In the genomic region with DNA sequence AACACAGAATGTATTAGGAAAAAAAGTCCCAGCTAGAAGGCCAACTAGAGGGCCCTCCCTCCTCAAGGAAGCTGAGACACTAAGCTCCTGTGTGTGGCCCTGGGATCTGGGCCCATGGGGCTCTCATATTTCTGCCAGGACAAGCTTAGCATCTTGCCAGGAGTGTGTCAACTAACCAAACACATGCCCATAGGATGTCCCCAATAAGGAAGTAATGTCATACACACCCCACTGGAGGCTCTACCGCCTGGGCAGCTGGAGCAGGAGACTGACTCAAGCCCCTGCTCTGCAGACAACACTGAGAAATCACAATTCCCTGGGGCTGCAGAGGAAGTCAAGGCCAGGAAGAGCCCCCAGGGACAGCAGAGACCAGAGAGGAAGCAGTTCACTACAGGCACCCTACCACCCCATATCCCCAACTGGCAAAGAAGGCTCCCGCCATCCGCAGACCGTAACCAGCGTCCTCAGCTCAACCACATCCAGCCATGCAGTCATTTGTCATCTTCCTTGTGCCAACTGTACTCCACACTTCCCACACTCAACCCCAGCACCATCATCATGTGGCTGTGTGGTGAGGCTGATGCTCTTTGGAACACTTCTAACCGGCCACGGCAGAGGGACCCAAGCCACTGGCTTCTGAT, we compare ENCODE assay signal across 10 mouse cellular contexts. TPM values are rescaled to one million over a fixed set of nuclear protein-coding genes. Genes with fewer than 3 reads are reported as not detected.
DNase-seq lines count a peak whose midpoint lies in the region; ATAC-seq and TF ChIP-seq lines count a peak whose summit lies in the region.
"Had no signal": no experiment of that assay in that cellular context is flagged by ENCODE, and none has a peak within 500 bp of the region (broad histone marks: within the 10 kb centered on the region; RNA-seq: fewer than 3 reads in every experiment).

No protein-coding gene starts in this region.

- no peak overlapping the region for H3K4me3 ChIP-seq in heart, embryonic 15.5 days
- no peak overlapping the region for H3K4me3 ChIP-seq in heart, embryonic 11.5 days (ENCODE audit: low read depth, low read length)
- peak overlapping the region; percentile 34; the same call in 1 of the 2 replicates for H3K4me3 ChIP-seq in G1E (ENCODE audit: low read depth, low read length)
- no peak overlapping the region for H3K4me3 ChIP-seq in forebrain, postnatal 0 days (ENCODE audit: low read depth, low read length)
- no peak overlapping the region for H3K4me3 ChIP-seq in liver, embryonic 14.5 days (ENCODE audit: insufficient read depth in 1 of 2, low read depth in 2 of 2, low read length in 2 of 2)
- H3K4me3 ChIP-seq: heart, embryonic 13.5 days had no signal

- no peak for DNase-seq in G1E (ENCODE audit: low spot score)
- no peak for DNase-seq in forebrain, postnatal 0 days
- DNase-seq in liver, embryonic 14.5 days (ENCODE audit: low read depth in 3 of 3, low spot score in 3 of 3): no peak
- DNase-seq in thymus, postnatal 14 days: peak; percentile 55
- no peak for DNase-seq in kidney, adult 18-20 months
- no peak for DNase-seq in kidney, postnatal 25 days

- H3K4me2 ChIP-seq in heart, embryonic 15.5 days: no peak overlapping the region
- no peak overlapping the region for H3K4me2 ChIP-seq in heart, embryonic 11.5 days
- H3K4me2 ChIP-seq in forebrain, postnatal 0 days (ENCODE audit: low read depth): peak overlapping the region; percentile 95; the same call in 1 of the 2 replicates
- H3K4me2 ChIP-seq in liver, embryonic 14.5 days (ENCODE audit: low read depth): peak overlapping the region; percentile 81
- H3K4me2 ChIP-seq: heart, embryonic 13.5 days had no signal

- 83% methylated on average over 7 of the region's 7 CpGs for WGBS in heart, embryonic 15.5 days
- WGBS in heart, embryonic 11.5 days (ENCODE audit: insufficient replicate concordance): 88% methylated on average over 7 of the region's 7 CpGs
- 71% methylated on average over 7 of the region's 7 CpGs for WGBS in forebrain, postnatal 0 days
- WGBS in liver, embryonic 14.5 days (ENCODE audit: insufficient replicate concordance): 63% methylated on average over 7 of the region's 7 CpGs

- H3K4me1 ChIP-seq in heart, embryonic 15.5 days (replicated peaks): peaks cover 26% of the 10 kb centered on the region
- H3K4me1 ChIP-seq in heart, embryonic 11.5 days (ENCODE audit: control insufficient read depth, insufficient read depth, low read length): peaks cover 15% of the 10 kb centered on the region
- H3K4me1 ChIP-seq in G1E (ENCODE audit: insufficient read depth, low read depth, low read length): peaks cover 58% of the 10 kb centered on the region
- H3K4me1 ChIP-seq in forebrain, postnatal 0 days (ENCODE audit: insufficient read depth): peaks cover 20% of the 10 kb centered on the region
- peaks cover 7 to 19% of the 10 kb centered on the region in 2 experiments for H3K4me1 ChIP-seq in liver, embryonic 14.5 days (replicated peaks; ENCODE audit: control insufficient read depth in 2 of 2, insufficient read depth in 2 of 2, low read length in 1 of 2)

- ATAC-seq in heart, embryonic 15.5 days (replicated peaks; ENCODE audit: insufficient number of reproducible peaks, insufficient read depth, low FRiP score, low read depth): no peak
- no peak for ATAC-seq in heart, embryonic 11.5 days (replicated peaks; ENCODE audit: insufficient number of reproducible peaks, low FRiP score, low TSS enrichment)
- no peak for ATAC-seq in G1E (ENCODE audit: extremely low read depth, insufficient number of reproducible peaks, low FRiP score, poor library complexity, severe bottlenecking)
- no peak for ATAC-seq in forebrain, postnatal 0 days
- ATAC-seq in liver, embryonic 14.5 days (ENCODE audit: insufficient read depth): no peak
- ATAC-seq: Patski had no signal

- H3K27ac ChIP-seq in heart, embryonic 15.5 days: 0 out of 2 replicates have a peak overlapping the region, but pooled peaks have one; percentile 10
- H3K27ac ChIP-seq in heart, embryonic 11.5 days (ENCODE audit: low read depth, low read length): no peak overlapping the region
- H3K27ac ChIP-seq in forebrain, postnatal 0 days (ENCODE audit: low read depth, low read length): peak overlapping the region; percentile 40; the same call in 1 of the 2 replicates
- H3K27ac ChIP-seq in liver, embryonic 14.5 days: peak overlapping the region; percentile 11; the same call in 1 of the 2 replicates
- H3K27ac ChIP-seq: heart, embryonic 13.5 days had no signal

- no peak for TF ChIP-seq CTCF in G1E (IDR thresholded peaks at IDR 0.05; ENCODE audit: low read depth, low read length)
- no peak for TF ChIP-seq CTCF in forebrain, postnatal 0 days (IDR thresholded peaks at IDR 0.05; ENCODE audit: low read depth)
- no peak for TF ChIP-seq CTCF in liver, embryonic 14.5 days (IDR thresholded peaks at IDR 0.05; ENCODE audit: low read depth)

- H3K9ac ChIP-seq in heart, embryonic 15.5 days: no peak overlapping the region
- H3K9ac ChIP-seq in heart, embryonic 11.5 days (ENCODE audit: low read depth, low read length): no peak overlapping the region
- H3K9ac ChIP-seq in forebrain, postnatal 0 days: no peak overlapping the region
- peak overlapping the region; percentile 4; the same call in 1 of the 2 replicates for H3K9ac ChIP-seq in liver, embryonic 14.5 days (replicated peaks)
- H3K9ac ChIP-seq: heart, embryonic 13.5 days had no signal

- no peaks in the 10 kb centered on the region for H3K36me3 ChIP-seq in heart, embryonic 15.5 days
- no peaks in the 10 kb centered on the region for H3K36me3 ChIP-seq in heart, embryonic 11.5 days (ENCODE audit: control insufficient read depth, insufficient read depth, low read length)
- peaks cover 46% of the 10 kb centered on the region for H3K36me3 ChIP-seq in G1E (replicated peaks)
- H3K36me3 ChIP-seq in forebrain, postnatal 0 days (ENCODE audit: insufficient read depth): no peaks in the 10 kb centered on the region
- H3K36me3 ChIP-seq in liver, embryonic 14.5 days (replicated peaks; ENCODE audit: control insufficient read depth, insufficient read depth, low read depth): no peaks in the 10 kb centered on the region
- H3K36me3 ChIP-seq: heart, embryonic 13.5 days had no signal

- no peaks in the 10 kb centered on the region for H3K27me3 ChIP-seq in heart, embryonic 15.5 days
- H3K27me3 ChIP-seq in heart, embryonic 11.5 days (ENCODE audit: control insufficient read depth, insufficient read depth, low read length): no peaks in the 10 kb centered on the region
- no peaks in the 10 kb centered on the region for H3K27me3 ChIP-seq in G1E (ENCODE audit: insufficient read depth, low read length)
- no peaks in the 10 kb centered on the region for H3K27me3 ChIP-seq in forebrain, postnatal 0 days (ENCODE audit: insufficient read depth, low read length)
- no peaks in the 10 kb centered on the region for H3K27me3 ChIP-seq in liver, embryonic 14.5 days (ENCODE audit: control insufficient read depth, insufficient read depth, low read length)
- H3K27me3 ChIP-seq: Patski had no signal

- no peaks in the 10 kb centered on the region for H3K9me3 ChIP-seq in heart, embryonic 15.5 days (replicated peaks)
- H3K9me3 ChIP-seq in heart, embryonic 11.5 days (replicated peaks; ENCODE audit: control insufficient read depth, low read length): no peaks in the 10 kb centered on the region
- H3K9me3 ChIP-seq in G1E (replicated peaks): no peaks in the 10 kb centered on the region
- H3K9me3 ChIP-seq in forebrain, postnatal 0 days (ENCODE audit: low read length): no peaks in the 10 kb centered on the region
- no peaks in the 10 kb centered on the region for H3K9me3 ChIP-seq in liver, embryonic 14.5 days (ENCODE audit: control insufficient read depth, low read length)
- H3K9me3 ChIP-seq: heart, embryonic 13.5 days had no signal

- TF ChIP-seq EP300 in liver, embryonic 14.5 days (IDR thresholded peaks at IDR 0.05; ENCODE audit: low read depth): no peak

RNA-seq across cellular contexts. Expression of a gene that starts 3.0 kb away (rescaled TPM):
- polyA plus RNA-seq in heart, embryonic 15.5 days (2015; fragmentation: Nextera tagmentation; extraction: Ambion mirVana): 12.7 and 15.7 TPM in 2 replicates
- 12.4 and 12.6 TPM in 2 replicates for polyA plus RNA-seq in heart, embryonic 11.5 days (2014; fragmentation: Nextera tagmentation; extraction: Ambion mirVana)
- 42.4 and 51.4 TPM in 2 replicates for total RNA-seq in G1E (2014; fragmentation: Nextera tagmentation)
- total RNA-seq in G1E (2017): 7.2 and 10.5 TPM in 2 replicates
- 46.2 and 70.6 TPM in 2 replicates for polyA plus RNA-seq in G1E (2012)
- total RNA-seq in forebrain, postnatal 0 days (2014; rRNA removed): 107 and 141 TPM in 2 replicates
- polyA plus RNA-seq in forebrain, postnatal 0 days (2015; fragmentation: Nextera tagmentation; extraction: Ambion mirVana): 72.0 and 82.8 TPM in 2 replicates
- 6.6 and 6.9 TPM in 2 replicates for polyA plus RNA-seq in liver, embryonic 14.5 days (2012; rRNA removed)
- 8.3 and 11.3 TPM in 2 replicates for polyA plus RNA-seq in liver, embryonic 14.5 days (2014; fragmentation: Nextera tagmentation; extraction: Ambion mirVana)

Comparison
In these comparisons a context has a peak if more than half of its experiments do, and no peak if none do; other contexts are left out.
1. H3K4me2 ChIP-seq: peak in forebrain, postnatal 0 days (single experiment) and liver, embryonic 14.5 days (single experiment); none in heart, embryonic 15.5 days (single experiment) and heart, embryonic 11.5 days (single experiment).